Mouse (Mus musculus) liver, adult (tissue): Measurements from ENCODE around the gene Scnn1a.

Experiments used
- GATA4 ChIP-seq: IDR thresholded peaks from 2 replicates; pipeline ENCODE4 v1.6.1; 2014; ENCODE audit warnings: mild to moderate bottlenecking, low read length; ENCODE audit not compliant: insufficient replicate concordance

Gene Scnn1a

DNA sequence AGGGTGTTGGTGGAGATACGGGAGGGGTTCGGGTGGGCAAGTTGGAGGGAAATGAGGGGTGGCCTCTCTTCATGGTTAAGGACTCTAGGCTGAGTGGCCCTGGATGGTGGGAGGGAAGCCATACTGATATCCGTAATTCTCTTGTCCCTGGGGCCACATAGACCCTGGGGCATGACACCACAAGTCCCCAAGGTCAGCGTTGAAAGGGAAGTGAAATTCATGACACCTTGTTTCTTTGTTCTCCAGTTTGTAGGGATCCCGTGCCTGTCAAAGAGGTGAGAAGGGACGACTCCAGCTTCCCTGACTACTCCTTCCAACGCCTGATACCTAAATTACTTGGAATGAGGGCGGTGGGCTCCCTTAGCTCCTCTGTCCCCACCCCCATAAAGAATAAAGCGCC lies 40.4 kb downstream of the Scnn1a start:
- no peak for TF ChIP-seq GATA4

DNA sequence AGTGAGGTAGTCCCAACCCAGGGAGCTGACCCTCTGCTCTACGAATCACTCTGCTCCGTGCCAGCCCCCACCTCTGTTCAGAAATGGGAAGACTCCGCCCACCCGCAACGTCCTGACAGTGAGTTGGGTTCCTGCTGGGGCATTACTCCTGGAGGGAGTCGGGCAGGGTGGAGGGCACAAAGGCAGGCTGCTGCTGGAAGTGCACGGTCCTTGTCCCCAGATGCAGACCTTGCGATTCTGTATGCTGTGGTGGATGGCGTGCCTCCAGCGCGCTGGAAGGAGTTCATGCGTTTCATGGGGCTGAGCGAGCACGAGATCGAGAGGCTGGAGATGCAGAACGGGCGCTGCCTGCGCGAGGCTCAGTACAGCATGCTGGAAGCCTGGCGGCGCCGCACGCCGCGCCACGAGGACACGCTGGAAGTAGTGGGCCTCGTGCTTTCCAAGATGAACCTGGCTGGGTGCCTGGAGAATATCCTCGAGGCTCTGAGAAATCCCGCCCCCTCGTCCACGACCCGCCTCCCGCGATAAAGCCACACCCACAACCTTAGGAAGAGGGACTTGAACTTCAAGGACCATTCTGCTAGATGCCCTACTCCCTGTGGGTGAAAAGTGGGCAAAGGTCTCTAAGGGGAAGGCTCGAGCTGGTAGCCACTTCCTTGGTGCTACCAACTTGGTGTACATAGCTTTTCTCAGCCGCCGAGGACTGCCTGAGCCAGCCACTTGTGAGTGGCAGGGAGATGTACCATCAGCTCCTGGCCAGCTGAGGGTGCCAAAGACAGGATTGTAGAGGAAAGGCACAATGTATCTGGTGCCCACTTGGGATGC lies 41.2 kb downstream of the Scnn1a start:
- TF ChIP-seq GATA4: no peak; the same call in 1 of the 2 replicates

DNA sequence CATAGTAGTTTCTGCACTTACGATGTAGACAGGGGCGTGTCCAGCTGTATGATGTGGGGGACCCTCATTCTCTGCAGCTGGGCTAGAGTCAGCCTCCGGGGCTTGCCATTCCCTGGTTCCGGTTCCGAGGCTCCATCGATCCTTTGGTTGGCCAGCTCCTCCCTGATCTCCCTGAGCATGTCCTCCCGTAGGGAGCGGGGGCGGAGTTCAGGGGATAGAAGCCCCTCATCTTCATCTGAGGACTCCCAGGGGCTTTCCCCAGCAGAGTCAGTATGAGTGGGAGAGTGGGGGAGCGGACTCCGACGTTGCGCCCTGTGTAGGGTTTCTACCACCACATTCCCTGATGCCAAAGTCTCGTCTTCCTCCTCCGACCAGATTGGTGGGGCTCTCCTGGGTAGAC lies 42.6 kb downstream of the Scnn1a start:
- TF ChIP-seq GATA4: no peak

DNA sequence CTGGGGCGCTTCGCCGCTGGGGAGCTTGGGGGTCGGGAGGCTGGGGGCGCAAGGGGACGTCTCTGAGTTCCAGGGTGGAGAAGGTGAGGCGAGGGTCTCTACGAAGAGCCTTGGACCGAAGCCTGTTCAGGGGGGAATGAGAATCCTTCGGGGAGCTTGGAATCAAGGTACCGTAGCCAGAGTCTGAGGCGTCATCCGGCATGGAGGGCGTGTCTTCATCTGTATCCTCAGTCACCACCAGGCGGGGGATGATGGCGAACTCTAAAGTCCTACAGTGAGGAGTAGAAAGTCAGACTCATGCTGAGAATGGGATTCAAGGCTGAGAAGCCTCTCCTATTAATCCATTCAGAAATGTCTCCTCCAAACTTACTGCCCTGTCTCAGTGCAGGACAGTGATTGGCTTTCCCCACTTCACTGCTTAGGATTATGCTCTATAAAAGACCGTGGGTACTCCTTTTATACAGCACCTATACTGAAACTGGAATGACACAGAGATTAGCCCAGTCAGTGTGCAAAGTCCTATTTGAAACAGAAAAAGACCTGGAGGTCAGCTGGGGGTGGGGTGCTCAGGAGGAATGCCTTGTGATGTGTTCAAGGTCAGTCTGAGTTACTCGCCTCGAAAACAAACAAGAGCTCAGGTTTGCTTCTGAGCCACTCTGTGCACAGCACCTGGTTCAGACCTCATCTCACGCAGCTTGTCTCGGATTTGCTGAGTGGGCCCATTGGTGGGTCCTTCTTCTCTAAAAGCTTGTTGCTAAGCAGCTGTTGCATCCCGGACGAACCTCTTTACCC lies 43.2 kb downstream of the Scnn1a start:
- TF ChIP-seq GATA4: no peak

DNA sequence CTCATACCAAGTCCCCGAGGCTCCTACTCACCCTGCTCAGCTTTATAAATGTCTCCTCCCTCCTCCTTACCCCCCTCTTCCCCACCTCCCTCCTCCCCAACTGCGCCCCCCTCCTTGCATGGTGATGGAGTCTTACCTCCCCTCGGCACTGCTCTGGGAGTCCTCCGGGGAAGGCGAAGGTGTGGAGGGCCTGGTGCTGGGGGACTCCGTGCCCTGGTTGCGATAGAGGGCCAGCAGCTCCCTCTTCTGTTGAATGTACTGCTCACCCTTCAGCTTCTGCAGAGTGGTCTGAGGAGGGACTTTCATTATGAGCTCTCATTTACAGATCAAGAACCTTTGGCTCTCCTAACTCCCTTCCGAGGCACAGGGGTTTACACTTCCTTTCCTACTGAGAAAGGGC lies 44.0 kb downstream of the Scnn1a start:
- no peak for TF ChIP-seq GATA4

DNA sequence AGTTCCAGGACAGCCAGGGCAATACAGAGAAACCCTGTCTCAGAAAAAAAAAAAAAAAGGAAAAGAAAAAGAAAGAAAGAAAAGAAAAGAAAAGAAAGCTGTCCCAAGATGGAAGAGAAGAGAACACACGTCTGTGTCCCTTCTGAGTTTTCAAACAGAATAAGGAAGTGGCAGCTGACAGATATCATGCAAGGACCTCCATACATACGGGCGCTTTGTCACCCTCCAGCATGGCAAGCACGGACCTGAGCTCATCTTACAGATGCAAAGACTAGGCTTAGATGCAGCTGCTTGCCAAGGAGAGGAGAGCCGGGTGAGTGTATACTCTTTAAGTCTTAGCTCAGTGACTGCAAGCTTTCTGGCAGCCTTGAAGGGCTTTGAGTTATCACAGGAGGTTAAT lies 45.1 kb downstream of the Scnn1a start:
- no peak for TF ChIP-seq GATA4

DNA sequence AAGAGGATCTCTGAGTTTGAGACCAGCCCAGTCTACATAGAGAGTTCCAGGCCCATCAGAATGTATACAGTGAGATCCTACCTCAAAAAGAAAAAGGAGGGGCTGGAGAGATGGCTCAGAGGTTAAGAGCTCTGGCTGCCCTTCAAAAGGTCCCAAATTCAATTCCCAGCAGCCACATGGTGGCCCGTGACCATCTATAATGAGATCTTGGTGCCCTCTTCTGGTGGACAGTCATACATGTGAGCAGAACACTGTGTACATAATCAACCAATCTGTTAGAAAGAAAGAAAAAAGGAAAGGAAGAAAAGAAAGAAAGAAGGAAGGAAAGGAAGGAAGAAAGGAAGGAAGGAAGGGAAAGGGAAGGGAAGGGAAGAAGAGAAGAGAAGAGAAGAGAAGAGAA lies 45.7 kb downstream of the Scnn1a start:
- no peak for TF ChIP-seq GATA4

DNA sequence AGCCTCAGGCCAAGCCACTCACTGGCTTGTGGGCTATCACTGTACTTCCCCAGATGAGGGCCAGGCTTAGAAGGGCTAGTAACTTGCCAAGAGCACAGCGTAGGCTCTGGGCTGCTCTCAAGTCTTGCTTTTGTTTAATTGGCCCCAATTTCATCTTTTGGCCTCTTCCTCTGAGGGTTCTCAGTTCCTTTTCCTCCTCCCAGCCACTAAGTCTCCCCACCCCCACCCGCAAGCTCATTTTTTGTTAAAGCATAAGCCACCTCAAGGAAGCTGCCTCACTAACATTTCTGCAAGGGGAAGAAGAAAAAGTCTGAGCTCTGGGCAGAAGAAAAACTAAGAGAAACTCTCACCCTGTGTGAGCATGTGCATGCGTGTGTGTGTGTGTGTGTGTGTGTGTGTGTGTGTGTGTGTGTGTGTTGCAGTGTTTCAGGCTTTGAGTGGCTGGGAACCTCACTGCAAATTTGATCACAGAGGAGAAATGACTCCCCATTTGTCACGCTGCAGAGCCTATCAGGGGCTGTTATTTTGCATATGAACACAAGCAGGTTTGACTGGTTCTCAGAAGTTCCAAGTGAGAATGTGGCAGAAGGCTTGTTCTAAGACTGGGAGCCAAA lies 47.4 kb downstream of the Scnn1a start:
- TF ChIP-seq GATA4: no peak

DNA sequence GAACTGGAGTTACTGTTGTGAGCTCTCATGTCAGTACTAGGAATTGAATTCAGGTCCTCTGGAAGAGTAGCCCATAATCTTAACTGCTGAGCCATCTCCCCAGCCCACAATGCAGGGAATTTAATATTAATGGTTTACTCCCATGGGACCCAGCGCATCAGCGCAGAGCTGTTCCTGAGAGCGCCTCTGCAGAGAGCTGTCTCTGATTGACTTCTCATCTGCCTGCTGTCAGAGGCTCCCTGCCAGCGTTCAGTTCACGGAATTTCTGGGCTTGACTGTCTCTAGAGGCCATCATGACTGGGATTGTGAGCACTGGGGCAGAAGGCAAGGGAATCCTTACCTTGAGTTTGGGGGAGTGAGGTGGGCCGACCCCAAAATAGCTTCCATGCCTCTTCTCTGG lies 56.6 kb downstream of the Scnn1a start:
- no peak for TF ChIP-seq GATA4

DNA sequence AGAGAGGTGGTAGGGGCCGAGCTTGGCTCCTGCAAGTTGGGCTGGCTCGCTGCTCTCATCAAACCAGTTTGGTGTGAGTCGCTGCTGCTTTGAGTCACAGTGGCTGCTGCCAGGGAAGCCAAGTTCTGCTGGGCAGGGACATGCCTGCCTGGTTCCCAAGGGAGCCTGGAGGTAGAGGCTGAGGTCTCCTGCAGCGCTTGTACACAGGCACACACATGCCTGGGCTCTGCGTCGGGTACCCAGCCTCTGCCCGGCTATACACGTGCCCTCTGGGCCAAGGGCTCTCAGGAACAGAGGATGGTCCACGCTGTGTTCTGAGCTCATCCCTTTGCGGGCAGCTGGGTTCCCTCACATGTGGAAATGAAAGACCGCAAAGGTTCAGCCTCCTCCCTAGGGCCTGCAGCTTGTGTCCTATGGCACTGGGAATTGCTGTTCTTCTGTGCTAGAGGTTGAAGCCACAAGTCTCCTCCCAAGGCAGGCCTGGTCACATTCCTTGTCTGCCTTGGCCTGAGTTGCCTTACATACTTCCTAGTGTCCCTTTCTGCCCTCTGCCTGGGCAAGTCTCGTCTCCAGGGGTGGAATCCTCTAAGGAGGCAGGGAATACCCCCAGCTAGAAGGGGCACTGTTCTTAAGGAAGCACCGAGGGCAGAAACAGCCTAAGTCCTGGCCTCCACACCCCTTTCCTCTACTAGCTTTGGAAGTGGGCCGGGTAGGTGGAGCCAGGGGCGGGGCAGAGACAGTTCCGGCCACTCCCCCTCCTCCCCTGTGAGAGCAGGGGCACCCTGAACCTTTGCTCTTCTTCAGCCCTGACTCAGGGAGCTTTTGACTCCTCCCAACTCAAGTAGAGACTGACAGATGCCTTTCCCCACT lies 57.4 kb downstream of the Scnn1a start:
- TF ChIP-seq GATA4: no peak

DNA sequence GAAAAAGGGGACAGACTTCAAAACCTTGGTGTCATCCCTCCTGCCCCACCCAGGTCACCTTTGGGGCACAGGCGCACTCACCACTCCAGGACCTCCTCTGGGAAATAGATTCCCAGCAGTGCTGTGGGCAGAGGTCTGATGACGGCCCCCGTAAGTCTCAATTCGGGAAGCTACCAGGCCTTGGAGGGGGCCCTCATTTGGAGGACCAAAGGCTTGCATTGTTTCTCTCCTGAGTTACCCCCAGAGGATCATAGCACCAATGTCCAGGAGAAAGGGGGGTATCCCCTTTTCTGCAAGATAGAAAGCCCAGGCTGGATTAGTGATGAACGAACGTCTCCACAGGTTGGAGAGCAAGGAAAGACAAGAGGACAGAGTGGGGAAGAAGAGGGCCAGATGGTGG lies 58.2 kb downstream of the Scnn1a start:
- TF ChIP-seq GATA4: no peak

DNA sequence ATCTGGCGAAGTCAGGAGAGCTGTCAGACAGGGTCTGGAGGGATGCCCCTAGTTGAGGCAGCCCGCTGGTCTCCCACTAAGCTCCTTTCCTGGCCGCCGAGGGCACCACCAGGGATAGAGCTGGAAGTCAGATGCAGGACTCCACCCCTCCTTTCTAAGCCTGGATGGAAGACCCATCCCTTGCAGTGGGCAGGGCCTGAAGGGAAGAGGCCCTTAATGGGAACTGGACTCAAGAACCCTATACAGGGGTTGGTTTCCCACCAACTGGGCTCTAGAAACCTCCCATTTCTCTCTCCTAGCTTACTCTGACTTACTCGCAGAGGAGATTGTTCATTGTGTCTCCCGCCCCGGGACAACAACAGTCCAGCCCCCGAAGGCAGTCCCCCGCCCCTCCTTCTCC lies 59.3 kb downstream of the Scnn1a start:
- TF ChIP-seq GATA4: no peak

DNA sequence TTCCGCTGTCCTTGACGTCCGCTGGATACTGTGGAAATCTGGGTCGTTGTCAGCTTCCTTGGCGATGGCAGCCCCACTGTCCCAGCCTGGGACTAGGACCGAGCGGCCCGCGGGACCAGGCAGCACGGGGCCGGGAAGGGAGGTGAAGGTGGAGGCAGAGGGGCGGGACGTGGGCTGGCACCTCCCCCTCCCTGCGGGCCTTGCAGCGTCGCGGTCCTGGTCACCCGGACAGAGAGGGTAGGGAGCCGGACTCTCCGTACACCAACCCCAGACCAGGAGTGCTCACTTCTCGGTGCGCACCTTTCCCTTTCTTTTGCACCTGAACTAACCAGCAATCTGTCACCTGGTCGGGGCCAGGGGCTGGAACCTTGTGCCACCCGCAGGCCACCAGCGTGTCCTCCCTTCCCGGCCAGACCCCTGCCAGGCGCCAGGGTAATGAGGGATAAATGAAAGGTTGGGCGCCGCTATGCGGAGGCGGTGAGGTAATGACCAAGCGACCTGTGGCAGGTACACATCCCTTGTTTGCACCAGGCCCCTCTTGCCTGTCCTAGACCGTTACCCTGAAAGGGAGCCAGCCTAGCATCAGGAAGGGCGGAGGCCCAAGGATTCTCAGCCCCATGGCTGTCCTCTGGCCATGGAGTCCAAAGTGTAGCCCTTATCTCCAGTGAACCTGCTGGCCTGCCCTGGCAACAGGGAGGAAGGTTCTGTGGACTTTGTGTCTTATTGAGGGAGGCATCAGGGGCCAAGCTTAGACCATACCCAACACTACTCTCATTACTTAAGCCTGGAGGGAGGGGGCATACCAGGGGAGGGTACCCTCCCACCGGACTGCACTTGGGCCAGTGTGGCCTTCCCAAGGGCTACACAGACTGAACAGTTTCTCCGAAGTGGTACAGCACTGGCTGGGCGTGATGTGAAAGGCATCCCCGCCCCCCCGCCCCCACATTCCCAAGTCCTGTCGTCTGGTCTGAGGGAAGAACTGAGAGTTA lies 60.2 kb downstream of the Scnn1a start, which contains the start of gene Plekhg6:
Gene Plekhg6, minus strand, starts transcription at position 422 of the 989 bp plus-strand sequence.
- TF ChIP-seq GATA4: peak; percentile 98

DNA sequence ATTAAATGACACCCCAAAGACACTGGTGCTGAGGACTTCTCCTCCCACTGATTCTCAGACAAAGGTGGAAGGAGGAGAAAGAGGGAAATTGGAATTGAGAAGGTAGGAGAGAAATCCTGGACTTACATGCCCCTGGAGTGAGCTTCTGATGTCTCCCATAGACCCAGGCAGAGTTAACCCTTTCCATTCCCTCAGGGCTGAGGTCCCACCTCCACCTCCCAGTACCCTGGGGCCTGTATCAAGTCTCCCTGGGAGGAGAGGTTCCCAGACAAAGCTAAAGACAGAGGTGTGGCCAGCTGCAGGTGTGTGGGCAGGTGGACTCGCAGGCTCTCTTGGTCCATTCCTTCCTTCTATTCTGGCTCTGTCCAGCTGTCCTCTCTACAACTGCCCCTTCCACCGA lies 61.6 kb downstream of the Scnn1a start:
- no peak for TF ChIP-seq GATA4
